Mouse (Mus musculus): ENCODE data around the gene Hoxa2. TPM values are rescaled to one million over a fixed set of nuclear protein-coding genes. Genes with fewer than 3 reads are reported as not detected.
A peak's percentile ranks its signal among the peaks of the same experiment; 100 is the strongest.

Gene Hoxa2
- polyA plus RNA-seq, 2 experiments = 1.0 to 3.1 TPM

DNA sequence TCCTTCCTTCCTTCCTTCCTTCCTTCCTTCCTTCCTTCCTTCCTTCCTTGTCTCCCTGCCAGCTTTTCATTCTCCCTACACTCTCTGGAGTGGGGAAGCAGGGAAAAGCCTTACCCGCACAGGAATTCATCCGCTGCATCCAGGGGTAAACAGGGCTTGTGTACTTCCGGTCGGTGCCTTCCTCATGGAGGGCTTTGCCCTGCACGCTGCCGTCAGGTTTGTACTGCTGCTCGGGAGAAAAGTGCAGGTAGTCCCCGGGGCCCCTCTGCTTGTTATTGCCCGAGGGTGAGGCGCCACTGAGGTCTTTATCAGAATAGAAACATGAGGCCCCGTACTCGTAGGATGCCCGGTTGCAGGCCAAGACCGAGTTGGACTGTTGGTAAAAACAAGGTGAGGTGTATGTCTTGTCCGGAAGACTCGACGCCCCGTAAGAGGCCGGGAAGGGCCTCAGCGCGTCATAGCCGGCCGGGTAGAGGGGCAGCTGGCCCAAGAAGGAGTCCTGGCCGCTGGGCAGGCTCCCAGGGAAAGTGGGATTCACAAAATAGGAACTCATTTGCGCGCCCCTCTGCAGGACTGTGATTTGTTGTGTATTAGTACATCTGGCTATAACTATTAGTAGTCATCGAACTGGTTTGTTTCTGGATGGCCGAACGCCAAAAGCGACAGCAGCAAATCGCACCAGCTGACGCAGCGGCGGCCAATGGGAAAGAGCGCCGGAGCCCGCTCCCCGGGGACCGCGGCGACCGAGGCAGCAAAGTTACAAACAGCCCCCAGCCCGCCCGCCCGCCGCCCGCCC, 43.6 kb upstream of the Hoxa2 start, which contains the start of gene Hoxa6:
Gene Hoxa6, minus strand, starts transcription at position 651 of the 796 bp plus-strand sequence.
- no peak within 1 kb of the TSS for H3K27ac ChIP-seq (replicated peaks; ENCODE audit: low read depth, low read length)
- peak within 1 kb of the TSS; percentile 75 for H3K4me2 ChIP-seq (replicated peaks; ENCODE audit: low read depth, low read length, severe bottlenecking)
- ATAC-seq (ENCODE audit: low FRiP score, low read depth) = no peak
- peaks cover 26% of the 10 kb centered on the region; the same call in 1 of the 2 replicates for H3K27me3 ChIP-seq (ENCODE audit: control insufficient read depth, insufficient read depth, low read length)
- WGBS = 5% methylated on average over 45 of the region's 47 CpGs
- TF ChIP-seq POLR2A (IDR thresholded peaks at IDR 0.05; ENCODE audit: borderline replicate concordance, extremely low read depth, insufficient read depth, insufficient read length) = no peak
- H3K4me3 ChIP-seq (replicated peaks; ENCODE audit: low read length) = peak within 1 kb of the TSS; percentile 39
- no peaks in the 10 kb centered on the region for H3K9me3 ChIP-seq (ENCODE audit: control insufficient read depth, low read length)
- peaks cover 28% of the 10 kb centered on the region for H3K36me3 ChIP-seq (ENCODE audit: control insufficient read depth, insufficient read depth, low read length)
- peak within 1 kb of the TSS; percentile 52 for H3K9ac ChIP-seq (ENCODE audit: low read depth, low read length, severe bottlenecking)
- H3K4me1 ChIP-seq (ENCODE audit: control insufficient read depth, insufficient read depth, low read length) = peaks cover 62% of the 10 kb centered on the region
- DNase-seq (ENCODE audit: low spot score) = peak; percentile 51

DNA sequence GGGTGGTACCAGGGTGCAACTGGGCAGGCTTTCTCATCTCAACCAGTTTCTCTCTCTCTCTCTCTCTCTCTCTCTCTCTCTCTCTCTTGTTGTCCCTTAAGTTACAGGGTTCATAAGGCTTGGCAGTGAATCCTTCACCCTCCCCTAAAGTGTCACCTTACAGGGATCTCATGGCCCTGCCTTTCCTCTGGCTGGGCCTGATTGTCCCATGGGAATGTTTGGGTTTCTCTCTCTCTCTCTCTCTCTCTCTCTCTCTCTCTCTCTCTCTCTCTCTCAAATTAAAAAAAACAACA, 43.0 kb upstream of the Hoxa2 start:
- Histone ChIP-seq H3K4me3 (replicated peaks; ENCODE audit: low read length) (no peak overlapping the region), H3K27me3 (ENCODE audit: control insufficient read depth, insufficient read depth, low read length) (peaks cover 31% of the 10 kb centered on the region; the same call in 1 of the 2 replicates), H3K4me2 (replicated peaks; ENCODE audit: low read depth, low read length, severe bottlenecking) (peak overlapping the region; percentile 75; the same call in 1 of the 2 replicates), H3K36me3 (ENCODE audit: control insufficient read depth, insufficient read depth, low read length) (peaks cover 35% of the 10 kb centered on the region), H3K9me3 (ENCODE audit: control insufficient read depth, low read length) (no peaks in the 10 kb centered on the region), H3K4me1 (ENCODE audit: control insufficient read depth, insufficient read depth, low read length) (peaks cover 64% of the 10 kb centered on the region), H3K27ac (replicated peaks; ENCODE audit: low read depth, low read length) (no peak overlapping the region), H3K9ac (ENCODE audit: low read depth, low read length, severe bottlenecking) (no peak overlapping the region)
- DNase-seq (ENCODE audit: low spot score) = no peak
- TF ChIP-seq POLR2A (IDR thresholded peaks at IDR 0.05; ENCODE audit: borderline replicate concordance, extremely low read depth, insufficient read depth, insufficient read length) = no peak
- ATAC-seq (ENCODE audit: low FRiP score, low read depth) = no peak

DNA sequence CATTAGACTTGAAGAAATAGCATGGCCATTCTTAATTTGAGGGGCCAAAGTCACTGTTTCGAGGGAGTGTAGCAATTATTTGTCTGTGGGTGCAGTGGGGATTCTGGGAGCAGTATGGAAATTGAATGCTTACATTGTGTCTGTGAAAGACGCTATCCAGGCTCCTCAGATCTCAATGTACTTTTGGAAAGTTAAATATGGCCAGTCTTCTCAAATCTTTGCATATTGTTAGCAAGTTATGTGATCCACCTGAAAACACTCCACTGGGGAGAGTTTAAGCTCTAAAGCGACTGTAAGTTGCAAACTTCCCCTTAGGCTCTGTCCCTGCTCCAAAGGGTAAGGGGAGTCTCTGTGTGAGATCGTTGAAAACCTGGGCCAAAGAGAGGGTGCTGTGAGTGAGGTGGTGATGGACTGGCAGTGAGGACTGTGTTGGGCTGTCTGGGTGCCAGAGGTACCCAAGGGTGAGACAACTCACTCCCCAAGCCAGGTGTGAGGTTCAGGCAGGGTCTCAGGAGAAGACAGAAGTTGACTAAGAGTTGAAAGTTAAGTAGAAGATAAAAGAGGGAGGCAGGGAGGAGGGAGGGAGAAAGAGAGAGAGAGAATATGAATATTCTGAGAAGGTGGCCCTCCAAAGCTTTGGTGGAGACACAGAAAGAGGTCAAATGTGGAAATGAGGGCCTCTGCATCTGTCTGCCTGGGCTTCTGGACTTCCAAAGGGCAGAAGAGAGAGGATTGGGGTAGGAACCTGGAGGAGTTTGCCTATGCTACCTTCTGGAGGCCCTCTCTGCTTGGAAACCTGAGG, 42.5 kb upstream of the Hoxa2 start:
- peaks cover 64% of the 10 kb centered on the region for H3K4me1 ChIP-seq (ENCODE audit: control insufficient read depth, insufficient read depth, low read length)
- whole genome bisulfite sequencing = 34% methylated on average over 4 of the region's 4 CpGs
- no peak for ATAC-seq (ENCODE audit: low FRiP score, low read depth)

GRCm38 (mm10) chr6:52205638-52206621, 41.3 kb upstream of the Hoxa2 start:
- Histone ChIP-seq H3K9ac (ENCODE audit: low read depth, low read length, severe bottlenecking) (peak overlapping the region; percentile 25; the same call in 1 of the 2 replicates), H3K9me3 (ENCODE audit: control insufficient read depth, low read length) (no peaks in the 10 kb centered on the region), H3K27me3 (ENCODE audit: control insufficient read depth, insufficient read depth, low read length) (peaks cover 30% of the 10 kb centered on the region; the same call in 1 of the 2 replicates), H3K27ac (replicated peaks; ENCODE audit: low read depth, low read length) (0 out of 2 replicates have a peak overlapping the region, but pooled peaks have one; percentile 38), H3K4me3 (replicated peaks; ENCODE audit: low read length) (peak overlapping the region; percentile 10), H3K4me2 (replicated peaks; ENCODE audit: low read depth, low read length, severe bottlenecking) (peak overlapping the region; percentile 91), H3K36me3 (ENCODE audit: control insufficient read depth, insufficient read depth, low read length) (peaks cover 39% of the 10 kb centered on the region), H3K4me1 (ENCODE audit: control insufficient read depth, insufficient read depth, low read length) (peaks cover 57% of the 10 kb centered on the region)
- 21% methylated on average over 51 of the region's 55 CpGs for WGBS
- no peak for TF ChIP-seq POLR2A (IDR thresholded peaks at IDR 0.05; ENCODE audit: borderline replicate concordance, extremely low read depth, insufficient read depth, insufficient read length)
- DNase-seq (ENCODE audit: low spot score) = no peak
- no peak for ATAC-seq (ENCODE audit: low FRiP score, low read depth)

More for the DNA sequence above, 42.5 kb upstream of the Hoxa2 start:
- no peak for DNase-seq (ENCODE audit: low spot score)
- Histone ChIP-seq H3K27ac (replicated peaks; ENCODE audit: low read depth, low read length) (no peak overlapping the region), H3K9ac (ENCODE audit: low read depth, low read length, severe bottlenecking) (no peak overlapping the region), H3K9me3 (ENCODE audit: control insufficient read depth, low read length) (no peaks in the 10 kb centered on the region), H3K27me3 (ENCODE audit: control insufficient read depth, insufficient read depth, low read length) (peaks cover 35% of the 10 kb centered on the region; the same call in 1 of the 2 replicates), H3K4me2 (replicated peaks; ENCODE audit: low read depth, low read length, severe bottlenecking) (peak overlapping the region; percentile 91), H3K4me3 (replicated peaks; ENCODE audit: low read length) (no peak overlapping the region), H3K36me3 (ENCODE audit: control insufficient read depth, insufficient read depth, low read length) (peaks cover 35% of the 10 kb centered on the region)
- TF ChIP-seq POLR2A (IDR thresholded peaks at IDR 0.05; ENCODE audit: borderline replicate concordance, extremely low read depth, insufficient read depth, insufficient read length) = no peak

Measured in limb, embryonic 14.5 days (tissue).